Mouse (Mus musculus) urinary bladder, adult 2 months (tissue): ENCODE results near the gene Arnt. TPM values are rescaled to one million over a fixed set of nuclear protein-coding genes. Genes with fewer than 3 reads are reported as not detected.

Experiments
- DNase-seq: peaks from one replicate; pipeline ENCODE4 v3.0.0; 2022; ENCODE audit warnings: low spot score
- polyA plus RNA-seq: library from polyadenylated mRNA; depleted of rRNA; stranded (reverse); fragments of >200 nt; gene quantifications from 2 replicates; pipeline ENCODE4 v1.2.3, GENCODE M21; 2012

The Arnt gene
- polyA plus RNA-seq, 1 experiment = 44.8 TPM

GRCm38 (mm10) chr3:95456367-95456766 lies 22.2 kb downstream of the Arnt start:
- no peak for DNase-seq

- DNase-seq = no peak
Observed at GRCm38 (mm10) chr3:95457758-95458157, 23.6 kb downstream of the Arnt start.

- no peak for DNase-seq
Observed at GRCm38 (mm10) chr3:95459381-95459780, 25.2 kb downstream of the Arnt start.

- DNase-seq = no peak
Observed at GRCm38 (mm10) chr3:95463852-95464251, 29.7 kb downstream of the Arnt start.

GRCm38 (mm10) chr3:95478966-95479365 lies 44.8 kb downstream of the Arnt start:
- no peak for DNase-seq

GRCm38 (mm10) chr3:95486421-95486820 lies 52.2 kb downstream of the Arnt start:
- no peak for DNase-seq

- DNase-seq = no peak
Observed at GRCm38 (mm10) chr3:95488679-95489078, 54.5 kb downstream of the Arnt start.

- no peak for DNase-seq
Observed at GRCm38 (mm10) chr3:95490238-95490637, 56.0 kb downstream of the Arnt start.

- no peak for DNase-seq
Observed at GRCm38 (mm10) chr3:95494342-95494741, 60.2 kb downstream of the Arnt start.

GRCm38 (mm10) chr3:95498229-95498628 lies 64.0 kb downstream of the Arnt start:
- DNase-seq = no peak

GRCm38 (mm10) chr3:95499024-95499423 lies 64.8 kb downstream of the Arnt start, which contains the start of gene Ctsk:
TSS of gene Ctsk (plus strand) at chr3:95499256.
- DNase-seq = no peak

GRCm38 (mm10) chr3:95499496-95500140 lies 65.4 kb downstream of the Arnt start:
- no peak for DNase-seq

- DNase-seq = no peak
Observed at GRCm38 (mm10) chr3:95502312-95502711, 68.1 kb downstream of the Arnt start.

- no peak for DNase-seq
Observed at GRCm38 (mm10) chr3:95509348-95509747, 75.2 kb downstream of the Arnt start.

GRCm38 (mm10) chr3:95511611-95512180 lies 77.5 kb downstream of the Arnt start:
- no peak for DNase-seq

GRCm38 (mm10) chr3:95516614-95517041 lies 82.4 kb downstream of the Arnt start:
- DNase-seq = no peak

GRCm38 (mm10) chr3:95517493-95517898 lies 83.3 kb downstream of the Arnt start:
- peak; percentile 33 for DNase-seq

- no peak for DNase-seq
Observed at GRCm38 (mm10) chr3:95518891-95519290, 84.7 kb downstream of the Arnt start.

GRCm38 (mm10) chr3:95519315-95519714 lies 85.1 kb downstream of the Arnt start:
- no peak for DNase-seq

GRCm38 (mm10) chr3:95520100-95520499 lies 85.9 kb downstream of the Arnt start:
- no peak for DNase-seq

- DNase-seq = no peak
Observed at GRCm38 (mm10) chr3:95521168-95521567, 87.0 kb downstream of the Arnt start.

GRCm38 (mm10) chr3:95523662-95524061 lies 89.5 kb downstream of the Arnt start:
- no peak for DNase-seq

GRCm38 (mm10) chr3:95524673-95525072 lies 90.5 kb downstream of the Arnt start:
- DNase-seq = no peak

- no peak for DNase-seq
Observed at GRCm38 (mm10) chr3:95526111-95526510, 91.9 kb downstream of the Arnt start.
